Mouse (Mus musculus) hindbrain, embryonic 16.5 days (tissue): ENCODE results near the gene Fsd1. TPM values are rescaled to one million over a fixed set of nuclear protein-coding genes. Genes with fewer than 3 reads are reported as not detected.
A peak's percentile ranks its signal among the peaks of the same experiment; 100 is the strongest.

Source experiments
- ATAC-seq: fragments of 200-750 bp; cut with Nextera tagmentation; 2 replicates; pipeline ENCODE4 v1.8.0; 2017; ENCODE audit warnings: moderate TSS enrichment, moderate library complexity
- H3K27ac ChIP-seq: fragments of 300-500 bp; sonication (generic); 2 replicates; pipeline ENCODE4 v1.5.1; 2014; ENCODE audit warnings: low read depth, mild to moderate bottlenecking, control low read depth, low read length, moderate library complexity
- H3K27me3 ChIP-seq: fragments of 300-500 bp; sonication (generic); replicated peaks from 2 replicates; pipeline ENCODE4 v1.6.1; 2014; ENCODE audit warnings: low read length; ENCODE audit not compliant: control insufficient read depth, insufficient read depth
- H3K36me3 ChIP-seq: fragments of 300-500 bp; sonication (generic); 2 replicates; pipeline ENCODE4 v1.6.1; 2014; ENCODE audit warnings: mild to moderate bottlenecking, low read length, moderate library complexity, mixed read lengths; ENCODE audit not compliant: control insufficient read depth, insufficient read depth
- H3K4me1 ChIP-seq: fragments of 300-500 bp; sonication (generic); 2 replicates; pipeline ENCODE4 v1.6.1; 2014; ENCODE audit warnings: low read depth, low read length; ENCODE audit not compliant: control insufficient read depth, insufficient read depth
- H3K4me2 ChIP-seq: fragments of 300-500 bp; sonication (generic); 2 replicates; pipeline ENCODE4 v1.6.1; 2014; ENCODE audit warnings: mild to moderate bottlenecking, low read length, control low read depth, moderate library complexity
- H3K4me3 ChIP-seq: fragments of 300-500 bp; sonication (generic); 2 replicates; pipeline ENCODE4 v1.5.1; 2014; ENCODE audit warnings: mild to moderate bottlenecking, low read length, control low read depth, moderate library complexity
- H3K9ac ChIP-seq: fragments of 300-500 bp; sonication (generic); 2 replicates; pipeline ENCODE4 v1.6.1; 2014; ENCODE audit warnings: low read depth, mild to moderate bottlenecking, control low read depth, low read length, moderate library complexity
- H3K9me3 ChIP-seq: fragments of 300-500 bp; sonication (generic); 2 replicates; pipeline ENCODE4 v1.6.1; 2014; ENCODE audit warnings: mild to moderate bottlenecking, low read length, moderate library complexity; ENCODE audit not compliant: control insufficient read depth
- WGBS: fragments of 180-500 bp; shearing (Covaris S2); extraction: QIAGEN DNeasy Blood & Tissue Kit; methylation state at CpG from one replicate; pipeline ENCODE4 v1.1.7; 2014; 5-methylcytosine and 5-hydroxymethylcytosine counted together
- polyA plus RNA-seq: library from polyadenylated mRNA; unstranded; fragments of >200 nt; fragmentation: Nextera tagmentation; extraction: Ambion mirVana; gene quantifications from 2 replicates; pipeline ENCODE4 v1.2.1, GENCODE M21; 2015

Gene Fsd1
- polyA plus RNA-seq, 1 experiment from 2014 or later: 252 TPM

DNA sequence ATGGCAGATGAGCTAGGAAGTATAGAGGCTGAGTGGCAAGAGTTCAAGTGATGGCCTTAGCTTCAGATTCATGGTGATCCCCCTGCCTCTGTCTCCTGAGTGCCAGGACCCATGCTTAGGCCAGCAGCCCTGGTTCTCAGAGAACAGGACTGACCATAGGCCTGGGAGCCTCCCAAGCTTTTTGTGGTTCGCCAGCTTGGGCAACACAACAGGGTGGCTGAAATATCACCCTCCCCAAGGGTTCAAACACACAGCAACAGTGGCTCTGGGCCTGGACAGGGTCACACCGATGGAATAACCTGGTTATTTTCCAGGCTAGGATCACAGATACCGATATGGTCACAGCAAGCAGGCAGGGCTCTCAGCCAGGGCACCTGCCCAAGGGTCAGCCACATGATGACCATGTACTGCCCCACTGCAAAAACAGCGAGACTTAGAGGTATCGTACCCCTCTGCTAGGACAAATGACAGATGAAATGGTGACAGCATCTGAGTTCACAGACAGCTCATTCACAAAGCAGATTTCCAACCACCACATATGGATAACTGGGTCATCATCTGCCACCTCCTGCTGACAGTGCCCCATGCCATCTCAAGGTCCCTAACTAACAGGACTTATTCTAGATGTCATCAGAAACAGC lies 41.6 kb downstream of the Fsd1 start:
- H3K27ac ChIP-seq: no peak overlapping the region
- 90% methylated on average over 5 of the region's 5 CpGs for WGBS
- H3K9ac ChIP-seq: peak overlapping the region; percentile 8; the same call in 1 of the 2 replicates
- H3K4me1 ChIP-seq: peaks cover 10% of the 10 kb centered on the region
- no peak overlapping the region for H3K4me3 ChIP-seq
- H3K27me3 ChIP-seq: no peaks in the 10 kb centered on the region
- H3K9me3 ChIP-seq: no peaks in the 10 kb centered on the region
- H3K4me2 ChIP-seq: no peak overlapping the region
- no peak for ATAC-seq
- H3K36me3 ChIP-seq: 0 out of 2 replicates have a peak, but pooled peaks cover 3% of the 10 kb centered on the region

DNA sequence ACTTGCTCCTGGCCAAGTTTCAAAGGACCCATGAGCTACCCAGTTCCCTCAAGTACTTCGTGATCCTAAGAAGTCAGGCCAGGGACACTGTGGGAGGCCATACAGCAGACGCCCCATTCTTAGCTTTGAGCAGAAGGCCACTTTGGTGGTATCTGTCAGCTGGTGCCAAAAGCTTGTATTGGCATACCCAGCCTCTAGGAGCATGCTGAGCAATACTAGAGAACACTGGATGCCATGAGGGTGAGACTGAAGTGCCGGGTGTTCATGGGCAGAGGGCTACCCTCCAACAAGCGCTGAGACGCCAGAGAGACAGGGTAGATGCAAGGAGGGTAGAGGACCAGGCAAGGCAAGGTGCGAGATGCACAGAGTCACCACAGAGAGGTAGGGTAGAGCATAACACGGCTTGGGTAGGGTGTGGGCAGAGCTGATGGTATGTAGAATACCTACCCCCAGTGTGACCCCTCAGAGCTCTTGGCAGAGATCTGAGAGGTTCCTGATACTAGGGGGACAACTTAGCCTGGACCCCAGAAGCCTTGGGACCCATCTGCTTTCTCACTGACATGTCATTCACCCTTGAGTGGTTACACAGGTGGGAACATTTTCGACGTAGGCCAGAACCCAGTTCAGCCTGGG lies 44.0 kb downstream of the Fsd1 start:
- no peak overlapping the region for H3K9ac ChIP-seq
- no peak overlapping the region; the same call in 1 of the 2 replicates for H3K27ac ChIP-seq
- H3K36me3 ChIP-seq: 0 out of 2 replicates have a peak, but pooled peaks cover 3% of the 10 kb centered on the region
- no peaks in the 10 kb centered on the region for H3K27me3 ChIP-seq
- no peak overlapping the region for H3K4me2 ChIP-seq
- H3K9me3 ChIP-seq: no peaks in the 10 kb centered on the region
- H3K4me1 ChIP-seq: peaks cover 21% of the 10 kb centered on the region
- ATAC-seq: no peak
- WGBS: 80% methylated on average over 9 of the region's 9 CpGs
- no peak overlapping the region for H3K4me3 ChIP-seq

DNA sequence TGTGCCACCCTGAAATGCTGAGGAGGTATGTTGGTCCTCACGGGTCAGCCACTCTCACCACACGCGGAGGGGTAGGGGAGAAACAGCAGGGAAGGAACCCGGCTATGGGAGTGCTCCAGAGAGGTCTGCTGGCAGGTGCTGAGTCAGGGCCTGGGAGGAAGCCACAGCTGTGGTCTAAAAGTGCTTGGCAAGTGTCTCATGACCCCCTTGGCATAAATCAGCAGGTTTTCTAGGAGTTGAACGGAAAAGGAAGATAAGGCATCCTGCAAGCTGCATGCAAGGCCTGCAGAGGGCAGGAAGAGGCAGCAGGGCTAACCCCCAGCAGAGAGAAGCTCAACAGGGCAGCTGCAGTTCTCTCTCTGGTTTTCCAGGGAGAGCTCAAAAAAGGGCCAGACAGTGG lies 44.6 kb downstream of the Fsd1 start:
- Histone ChIP-seq H3K36me3 (0 out of 2 replicates have a peak, but pooled peaks cover 3% of the 10 kb centered on the region), H3K4me3 (no peak overlapping the region), H3K9me3 (no peaks in the 10 kb centered on the region), H3K4me2 (no peak overlapping the region), H3K9ac (no peak overlapping the region), H3K27me3 (no peaks in the 10 kb centered on the region), H3K27ac (no peak overlapping the region; the same call in 1 of the 2 replicates), H3K4me1 (peaks cover 25% of the 10 kb centered on the region)
- 59% methylated on average over 5 of the region's 5 CpGs for WGBS
- no peak for ATAC-seq

DNA sequence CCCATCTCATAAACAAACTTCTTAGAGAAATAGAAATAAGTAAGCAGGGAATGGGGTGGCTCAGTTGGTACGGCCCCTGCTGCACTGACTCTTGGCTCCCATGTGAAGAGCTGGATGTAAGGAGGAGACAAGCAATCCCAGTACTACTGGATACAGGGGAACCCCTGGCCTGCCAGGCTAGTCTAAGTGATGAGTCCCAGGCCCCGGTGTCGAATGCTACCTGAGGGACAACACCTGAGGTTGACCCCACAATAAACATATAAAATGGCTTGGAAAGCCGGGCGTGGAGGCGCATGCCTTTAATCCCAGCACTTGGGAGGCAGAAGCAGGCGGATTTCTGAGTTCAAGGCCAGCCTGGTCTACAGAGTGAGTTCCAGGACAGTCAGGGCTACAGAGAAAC lies 45.1 kb downstream of the Fsd1 start:
- Histone ChIP-seq H3K36me3 (0 out of 2 replicates have a peak, but pooled peaks cover 3% of the 10 kb centered on the region), H3K4me3 (no peak overlapping the region), H3K9me3 (no peaks in the 10 kb centered on the region), H3K27ac (no peak overlapping the region), H3K4me2 (no peak overlapping the region), H3K9ac (no peak overlapping the region), H3K27me3 (no peaks in the 10 kb centered on the region), H3K4me1 (peaks cover 25% of the 10 kb centered on the region)
- ATAC-seq: no peak
- 92% methylated on average over 7 of the region's 7 CpGs for WGBS

DNA sequence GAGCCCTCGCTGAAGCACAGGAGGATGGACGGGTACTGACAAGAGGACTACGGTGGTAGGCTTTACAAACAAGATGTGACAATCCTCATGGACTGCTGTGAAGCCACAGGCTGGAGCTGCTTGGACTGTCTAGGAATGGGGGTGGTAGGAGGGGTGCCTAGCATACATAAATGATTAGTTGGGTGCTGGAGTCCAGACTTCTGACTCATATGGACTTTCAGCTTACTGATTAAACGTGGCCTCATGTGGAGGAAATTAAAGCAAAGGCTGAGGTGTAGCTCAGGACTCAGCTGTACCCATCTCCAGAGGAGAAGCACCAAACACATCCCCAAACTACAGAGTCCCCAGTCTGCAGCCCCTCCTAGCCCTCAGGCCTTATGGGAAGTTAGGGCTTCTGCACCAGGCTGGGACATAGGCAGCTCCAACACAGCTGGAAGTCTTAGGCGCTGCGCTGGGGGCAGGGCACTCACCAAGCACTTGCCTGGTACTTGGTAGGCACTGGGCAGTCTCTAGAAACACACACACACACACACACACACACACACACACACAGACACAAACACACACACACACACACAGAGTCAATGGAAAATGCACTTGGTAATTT lies 45.9 kb downstream of the Fsd1 start:
- Histone ChIP-seq H3K27ac (no peak overlapping the region), H3K27me3 (no peaks in the 10 kb centered on the region), H3K36me3 (0 out of 2 replicates have a peak, but pooled peaks cover 3% of the 10 kb centered on the region), H3K9me3 (no peaks in the 10 kb centered on the region), H3K9ac (no peak overlapping the region), H3K4me3 (no peak overlapping the region), H3K4me2 (no peak overlapping the region), H3K4me1 (peaks cover 28% of the 10 kb centered on the region)
- no peak for ATAC-seq
- WGBS: 73% methylated on average over 6 of the region's 6 CpGs

DNA sequence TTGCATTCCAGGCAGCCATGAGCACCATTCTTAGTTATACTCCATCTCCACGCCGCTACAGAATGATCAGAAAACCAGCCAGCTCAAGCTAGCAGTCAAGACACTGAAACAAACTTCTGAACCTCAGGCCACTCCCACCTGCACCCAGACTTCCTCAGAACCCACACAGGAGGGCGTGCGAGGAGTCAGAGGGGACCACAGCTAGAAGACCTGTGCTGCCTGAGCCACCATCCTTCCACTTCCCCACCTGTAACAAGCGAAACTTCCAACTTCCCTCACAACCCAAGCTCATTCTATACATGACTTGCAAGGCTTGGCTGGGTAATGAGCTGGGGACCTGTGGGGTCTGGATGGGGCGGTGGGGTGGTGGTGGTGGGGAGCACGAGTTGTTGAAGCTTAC lies 46.5 kb downstream of the Fsd1 start:
- Histone ChIP-seq H3K4me3 (no peak overlapping the region), H3K4me2 (no peak overlapping the region), H3K27me3 (no peaks in the 10 kb centered on the region), H3K4me1 (peaks cover 28% of the 10 kb centered on the region), H3K27ac (no peak overlapping the region), H3K36me3 (0 out of 2 replicates have a peak, but pooled peaks cover 3% of the 10 kb centered on the region), H3K9ac (no peak overlapping the region), H3K9me3 (no peaks in the 10 kb centered on the region)
- WGBS: 78% methylated on average over 7 of the region's 7 CpGs
- ATAC-seq: no peak

DNA sequence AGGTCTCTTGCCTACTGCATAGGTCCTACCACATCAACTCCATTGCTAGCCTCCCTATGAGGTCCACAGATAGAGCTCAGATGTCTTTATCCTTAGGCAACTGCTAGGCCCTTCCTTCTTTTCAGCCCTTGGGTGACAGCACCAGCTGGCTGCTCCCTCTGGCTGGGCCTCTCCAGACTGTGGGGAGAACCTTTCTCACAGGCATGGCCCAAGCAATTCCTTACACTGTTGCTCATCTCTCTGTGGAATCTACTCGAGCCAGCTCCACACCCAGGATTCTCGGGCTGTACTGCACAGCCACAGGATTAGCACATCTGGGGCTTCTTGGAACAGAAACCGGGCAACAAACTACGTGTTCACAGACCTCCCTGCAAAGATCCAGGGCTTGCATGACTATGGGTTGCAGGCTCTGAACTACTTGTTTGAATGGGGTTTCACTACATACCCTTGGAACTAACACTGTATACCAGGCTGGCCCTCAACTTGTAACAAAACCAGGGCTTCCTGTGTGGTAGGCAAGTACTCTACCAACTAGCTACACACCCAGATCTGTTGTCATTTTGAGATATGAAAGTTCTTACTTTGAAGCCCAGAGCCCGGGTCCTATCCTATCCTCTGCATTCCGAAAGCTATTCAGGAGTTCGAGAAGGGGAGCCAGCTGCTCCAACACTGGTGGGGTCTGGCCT lies 47.9 kb downstream of the Fsd1 start:
- Histone ChIP-seq H3K36me3 (0 out of 2 replicates have a peak, but pooled peaks cover 3% of the 10 kb centered on the region), H3K4me3 (no peak overlapping the region), H3K4me1 (peaks cover 28% of the 10 kb centered on the region), H3K9me3 (no peaks in the 10 kb centered on the region), H3K27ac (no peak overlapping the region), H3K9ac (no peak overlapping the region), H3K4me2 (no peak overlapping the region), H3K27me3 (no peaks in the 10 kb centered on the region)
- 89% methylated on average over 7 of the region's 7 CpGs for WGBS
- ATAC-seq: no peak

DNA sequence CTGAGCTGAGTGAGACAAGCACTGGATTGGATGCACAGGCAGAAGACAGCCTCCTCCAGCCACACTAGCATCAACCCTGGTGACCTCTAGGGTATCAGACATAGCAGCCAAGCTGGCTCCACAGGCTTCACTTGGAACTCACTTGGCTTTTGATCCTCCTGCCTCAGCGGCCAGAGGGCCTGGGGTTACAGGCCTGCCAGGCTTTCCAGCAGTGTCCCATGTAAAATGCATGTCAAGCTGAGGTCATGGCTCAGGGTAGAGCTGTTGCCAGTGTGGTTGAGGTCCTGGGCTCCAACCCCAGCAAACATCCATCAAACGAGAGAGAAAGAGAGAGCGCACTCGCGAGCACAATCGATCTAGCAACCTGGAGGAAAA lies 48.4 kb downstream of the Fsd1 start:
- H3K4me2 ChIP-seq: no peak overlapping the region; the same call in 1 of the 2 replicates
- WGBS: 91% methylated on average over 6 of the region's 6 CpGs

DNA sequence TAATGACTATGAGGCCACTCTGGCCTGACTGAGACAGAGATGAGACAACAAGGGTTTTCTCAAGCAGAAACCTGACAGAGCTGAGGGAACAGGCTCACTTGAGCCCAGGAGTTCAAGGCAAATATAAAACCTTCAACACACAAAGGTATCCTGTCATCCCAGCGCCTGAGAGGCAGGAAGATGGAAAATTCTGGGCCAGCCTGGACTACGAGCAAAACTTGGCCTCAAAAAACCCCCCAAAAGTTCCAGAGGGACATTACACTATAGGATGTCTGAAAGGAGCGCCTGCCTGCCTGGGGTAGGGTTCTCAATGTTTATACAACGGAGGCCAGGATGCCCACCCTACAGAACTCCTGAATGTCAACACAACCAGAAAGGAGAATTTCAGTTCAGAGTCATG lies 48.9 kb downstream of the Fsd1 start:
- H3K4me1 ChIP-seq: peaks cover 28% of the 10 kb centered on the region
- H3K4me2 ChIP-seq: peak overlapping the region; percentile 59

More for the DNA sequence above, 48.4 kb downstream of the Fsd1 start:
- H3K36me3 ChIP-seq: 0 out of 2 replicates have a peak, but pooled peaks cover 3% of the 10 kb centered on the region
- no peaks in the 10 kb centered on the region for H3K27me3 ChIP-seq
- H3K4me1 ChIP-seq: peaks cover 28% of the 10 kb centered on the region
- no peak overlapping the region for H3K4me3 ChIP-seq
- no peak overlapping the region; the same call in 1 of the 2 replicates for H3K9ac ChIP-seq
- H3K27ac ChIP-seq: no peak overlapping the region
- no peaks in the 10 kb centered on the region for H3K9me3 ChIP-seq
- ATAC-seq: no peak

More for the DNA sequence above, 48.9 kb downstream of the Fsd1 start:
- Histone ChIP-seq H3K27me3 (no peaks in the 10 kb centered on the region), H3K9me3 (no peaks in the 10 kb centered on the region), H3K4me3 (peak overlapping the region; percentile 80), H3K9ac (peak overlapping the region; percentile 51), H3K27ac (no peak overlapping the region), H3K36me3 (0 out of 2 replicates have a peak, but pooled peaks cover 3% of the 10 kb centered on the region)
- 87% methylated on average over 4 of the region's 4 CpGs for WGBS
- no peak for ATAC-seq
